Mouse (Mus musculus) cerebellum, adult 2 months (tissue): ENCODE data around the gene Jade1.

Source experiments
- CTCF ChIP-seq: fragments of 200-500 bp; IDR thresholded peaks from 2 replicates; pipeline ENCODE4 v1.5.1; 2011; ENCODE audit warnings: low read depth, mild to moderate bottlenecking, control low read depth, low read length, moderate library complexity, borderline replicate concordance; ENCODE audit not compliant: insufficient read depth
- POLR2A ChIP-seq: fragments of 200-500 bp; IDR thresholded peaks from 2 replicates; pipeline ENCODE4 v1.6.1; 2011; ENCODE audit warnings: low read length, control low read depth, borderline replicate concordance; ENCODE audit not compliant: insufficient read depth

DNA sequence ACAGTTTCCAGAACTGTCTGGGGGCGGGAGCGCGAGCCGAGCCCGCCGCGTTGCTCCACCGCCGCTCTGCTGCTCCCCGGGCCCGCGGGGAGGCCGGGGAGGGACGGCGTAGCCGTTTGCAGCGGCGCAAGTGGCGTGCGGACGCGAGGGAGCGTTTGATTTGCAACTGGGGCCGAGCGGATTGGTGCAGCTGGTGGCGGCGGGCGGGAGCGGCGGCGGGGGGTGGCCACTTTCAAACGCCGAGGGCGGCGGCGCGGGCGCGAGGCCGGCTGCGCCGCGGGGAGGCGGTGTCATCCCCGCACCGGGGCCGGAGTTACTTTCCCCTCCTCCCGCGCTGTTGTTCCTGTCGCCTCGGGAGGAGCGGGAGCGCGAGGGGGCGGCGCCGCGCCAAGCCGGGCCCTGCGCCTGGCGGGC, 9.9 kb downstream of the Jade1 start:
- no peak for TF ChIP-seq CTCF
- no peak for TF ChIP-seq POLR2A
